Mouse (Mus musculus) cerebellum, adult 9-10 months (tissue): ENCODE results near the gene Mov10.

ENCODE experiments used
- DNase-seq: peaks from one replicate; pipeline ENCODE4 v3.0.0; 2022

Mov10 gene

DNA sequence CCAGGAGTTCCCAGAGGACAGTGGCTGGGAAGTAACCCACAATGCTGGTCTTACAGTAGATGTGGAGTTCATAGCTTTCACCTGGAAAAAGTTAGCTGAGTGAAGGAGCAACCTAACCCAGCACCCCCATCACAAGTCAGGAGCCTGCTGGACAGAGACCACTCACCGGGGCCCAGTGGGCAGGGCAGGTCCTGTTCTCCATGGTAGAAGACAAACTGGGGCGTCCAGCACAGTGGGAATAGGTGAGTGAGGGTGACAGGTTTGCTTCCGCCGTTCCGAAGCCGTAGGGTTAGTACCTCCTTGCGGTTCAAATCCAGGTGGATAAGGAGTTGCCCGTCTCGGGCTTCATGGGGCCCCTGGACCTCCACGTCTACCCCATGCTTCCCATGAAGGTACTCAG lies 14.1 kb downstream of the Mov10 start:
- DNase-seq, result no peak

DNA sequence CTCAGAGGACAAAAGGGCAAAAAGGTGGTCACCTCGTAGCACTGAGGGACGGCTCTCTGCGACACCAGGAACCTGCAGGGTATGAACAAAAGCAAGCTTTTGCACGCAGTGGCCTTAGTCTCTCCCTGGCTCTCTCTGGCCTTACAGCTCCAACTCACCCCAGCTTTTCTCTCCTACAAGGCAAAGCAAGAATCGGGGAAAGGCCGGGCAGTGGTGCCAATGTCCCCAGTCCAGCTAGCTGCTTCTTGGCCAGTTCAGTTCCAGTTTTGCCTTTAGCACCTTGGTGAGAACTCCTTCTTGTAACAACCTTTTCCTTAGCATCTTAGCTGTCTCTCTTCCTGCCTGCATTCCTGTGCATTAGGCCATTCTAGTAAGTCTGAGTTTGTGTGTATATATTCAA lies 16.9 kb downstream of the Mov10 start:
- no peak for DNase-seq

DNA sequence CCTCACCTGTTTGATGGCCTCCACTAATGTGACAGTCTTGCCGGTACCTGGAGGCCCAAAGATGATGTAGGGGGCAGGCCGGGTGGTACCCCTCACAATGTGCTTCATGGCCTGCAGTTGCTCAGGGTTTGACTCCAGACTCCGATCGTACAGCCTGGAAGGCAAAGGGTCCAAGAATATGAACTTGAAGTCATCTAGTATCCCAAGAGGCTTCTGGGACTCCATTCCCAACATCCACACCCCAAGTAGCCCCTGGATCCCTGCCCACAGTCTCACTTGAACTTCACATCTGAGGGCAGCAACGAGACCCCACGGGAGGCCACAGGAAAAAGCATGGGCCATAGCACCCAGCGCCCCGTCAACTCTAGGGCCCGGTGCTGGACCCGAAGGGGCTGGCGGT lies 17.7 kb downstream of the Mov10 start:
- DNase-seq, result no peak

DNA sequence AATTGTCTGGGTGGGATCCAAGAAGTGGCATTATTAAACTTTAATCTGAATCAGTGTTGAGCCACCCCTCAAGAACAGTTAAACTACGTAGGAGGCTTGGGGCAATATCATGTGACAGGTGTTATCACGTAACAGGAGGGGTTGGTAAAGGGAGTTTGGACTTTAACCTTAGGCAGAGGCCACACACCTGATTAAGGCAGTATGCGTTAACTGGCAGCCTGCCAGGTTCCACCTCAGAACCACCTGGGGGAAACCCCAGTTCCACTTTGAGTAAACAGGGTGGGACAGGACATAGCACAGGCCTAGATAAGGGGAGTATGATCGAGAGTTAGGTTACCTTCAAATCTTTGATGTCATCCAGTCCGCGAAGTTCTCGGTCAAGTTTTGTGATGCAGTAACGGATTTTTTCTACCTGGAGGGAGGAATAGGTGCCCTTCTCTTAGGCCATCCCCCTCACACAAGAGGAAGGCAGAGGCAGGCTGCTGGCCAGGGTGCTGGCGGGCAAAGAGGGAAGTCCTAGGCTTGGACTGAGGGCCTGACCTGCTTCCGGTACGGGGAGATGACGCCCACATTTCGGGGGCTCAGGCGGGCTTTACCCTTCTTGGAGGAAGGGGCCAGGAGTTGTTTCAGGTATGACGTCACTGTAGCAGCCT lies 21.8 kb downstream of the Mov10 start:
- no peak for DNase-seq

DNA sequence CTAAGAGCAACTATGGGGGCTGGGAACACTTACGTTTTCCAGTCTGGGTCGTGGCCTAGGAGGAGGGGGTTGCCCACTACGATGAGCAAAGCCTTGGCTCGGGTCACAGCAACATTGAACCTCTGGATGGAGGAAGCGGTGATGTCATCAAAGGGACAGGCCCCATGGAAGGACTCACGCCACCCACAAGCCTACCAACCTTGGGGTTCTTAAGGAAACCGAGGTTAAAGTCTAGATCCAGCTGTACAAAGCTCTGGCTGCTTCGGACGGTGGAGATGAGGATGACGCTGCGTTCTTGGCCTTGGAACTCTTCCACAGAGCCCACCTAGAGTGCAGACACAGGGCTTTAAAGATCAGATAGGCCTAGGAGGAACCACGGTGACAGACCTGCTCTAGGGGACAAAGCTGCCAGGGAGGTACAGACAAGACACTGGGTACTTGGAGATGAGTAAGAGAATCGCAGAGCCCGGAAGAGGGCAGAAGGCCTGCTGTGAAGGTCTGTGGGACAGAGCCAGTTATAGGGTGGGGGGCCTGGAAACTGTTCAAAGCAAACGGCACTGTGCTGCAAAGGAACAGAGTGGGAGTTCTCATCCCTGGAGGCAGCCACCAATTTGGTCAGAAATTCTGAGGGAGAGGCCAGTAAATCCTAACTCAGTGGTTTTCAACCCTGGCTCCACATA lies 22.6 kb downstream of the Mov10 start:
- DNase-seq, result no peak

DNA sequence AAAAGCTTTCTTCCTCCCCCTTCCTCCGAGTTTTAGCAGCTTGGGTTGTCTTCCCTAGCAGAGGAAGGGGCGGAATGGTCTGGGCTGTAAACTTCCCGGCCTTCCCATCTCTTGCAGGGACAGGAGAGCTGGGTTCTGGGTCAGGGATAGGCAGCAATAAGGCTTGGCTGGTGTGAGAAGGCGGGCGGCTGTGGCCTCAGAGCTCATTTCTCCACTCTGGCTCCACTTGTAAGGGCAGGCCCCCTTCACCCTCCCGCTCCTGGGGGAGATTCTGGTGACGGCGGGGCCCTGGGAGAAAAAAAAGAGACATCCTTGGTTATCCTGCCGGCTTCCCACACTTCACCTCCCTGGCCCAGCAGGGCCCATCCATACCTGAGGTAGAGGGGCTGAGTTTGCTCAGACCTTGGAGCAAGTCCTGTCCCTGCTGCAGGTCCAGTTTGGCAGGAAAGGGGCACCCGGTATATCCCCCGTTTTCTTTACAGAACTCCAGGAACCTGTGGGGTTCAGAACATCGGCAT lies 23.4 kb downstream of the Mov10 start:
- no peak for DNase-seq

DNA sequence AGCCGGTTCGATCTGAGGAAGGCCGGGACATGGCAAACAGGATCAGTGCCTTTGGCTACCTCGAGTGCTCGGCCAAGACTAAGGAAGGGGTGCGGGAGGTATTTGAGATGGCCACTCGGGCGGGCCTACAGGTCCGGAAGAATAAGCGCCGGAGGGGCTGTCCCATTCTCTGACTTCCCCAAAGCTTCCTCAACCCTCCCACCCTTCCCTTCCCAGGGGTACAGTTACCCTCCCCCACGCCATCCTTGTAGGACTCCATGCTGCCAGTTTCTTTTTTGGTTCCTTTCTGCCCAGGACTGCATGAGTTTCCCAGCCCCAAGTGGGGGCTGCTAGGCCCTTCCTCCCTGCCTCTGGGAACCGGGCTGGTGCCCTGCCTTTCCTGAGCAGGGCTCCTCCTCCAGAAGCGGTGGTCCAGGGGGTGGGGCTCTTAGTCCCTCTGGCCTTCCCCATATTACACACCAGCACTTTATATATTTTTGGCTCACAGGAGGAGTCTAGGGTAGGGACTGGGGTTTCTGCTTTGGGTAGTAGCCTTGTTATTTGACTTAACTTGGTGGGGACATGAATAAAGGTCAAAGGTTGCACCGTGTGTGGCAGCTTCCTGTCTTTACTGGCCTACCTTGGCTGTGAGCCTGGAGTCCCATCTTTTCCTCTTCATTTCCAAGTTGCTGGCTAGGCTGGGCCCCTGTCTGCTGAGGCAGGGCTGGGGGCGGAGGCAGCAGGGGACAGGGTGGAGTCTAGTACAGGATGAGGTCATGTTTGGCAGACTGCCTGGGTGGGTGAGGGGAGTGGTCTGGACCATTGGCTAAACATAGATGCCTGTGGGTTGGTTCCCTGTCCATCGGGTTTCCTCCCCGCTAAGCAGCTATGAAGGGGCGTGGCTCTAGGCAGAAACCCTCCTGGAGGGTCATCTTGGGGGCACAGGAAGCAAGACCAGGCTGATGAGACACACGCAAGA lies 24.2 kb downstream of the Mov10 start:
- no peak for DNase-seq

DNA sequence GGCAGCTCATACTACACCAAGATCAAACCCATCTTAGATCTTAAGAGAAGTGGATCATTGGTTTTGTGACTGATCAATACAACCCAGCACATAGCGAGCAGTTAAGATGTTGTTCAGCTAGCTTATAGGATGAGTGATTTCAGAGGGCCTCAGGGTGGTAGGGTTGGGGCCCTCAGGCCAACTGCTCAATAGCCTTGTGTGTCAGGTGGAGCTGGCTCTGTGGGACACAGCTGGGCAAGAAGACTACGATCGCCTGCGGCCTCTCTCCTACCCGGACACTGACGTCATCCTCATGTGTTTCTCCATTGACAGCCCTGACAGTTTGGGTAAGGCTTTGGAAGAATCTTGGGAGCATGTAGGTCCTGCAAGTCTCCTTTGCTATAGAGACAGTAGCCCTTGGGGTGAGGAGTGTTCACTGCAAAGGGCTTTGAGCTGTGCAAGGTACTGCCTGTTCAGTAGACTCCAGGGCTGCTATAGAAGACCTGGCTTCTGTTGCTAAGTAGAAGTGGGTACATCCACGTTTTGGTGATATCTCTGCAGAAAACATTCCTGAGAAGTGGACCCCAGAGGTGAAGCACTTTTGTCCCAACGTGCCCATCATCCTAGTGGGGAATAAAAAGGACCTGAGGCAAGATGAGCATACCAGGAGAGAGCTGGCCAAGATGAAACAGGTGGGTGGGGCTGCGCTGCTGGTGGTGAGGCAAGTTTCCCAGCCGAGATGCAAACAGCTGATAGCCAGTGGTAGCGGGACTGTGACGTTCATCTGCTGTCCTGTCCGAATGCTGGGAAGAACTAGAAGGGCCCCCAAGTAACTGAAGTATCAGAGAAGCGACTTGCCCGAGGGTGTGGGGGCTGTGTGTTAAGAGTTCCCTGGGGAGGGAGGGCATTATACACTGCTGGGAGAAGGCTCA lies 25.7 kb downstream of the Mov10 start:
- DNase-seq, result no peak

DNA sequence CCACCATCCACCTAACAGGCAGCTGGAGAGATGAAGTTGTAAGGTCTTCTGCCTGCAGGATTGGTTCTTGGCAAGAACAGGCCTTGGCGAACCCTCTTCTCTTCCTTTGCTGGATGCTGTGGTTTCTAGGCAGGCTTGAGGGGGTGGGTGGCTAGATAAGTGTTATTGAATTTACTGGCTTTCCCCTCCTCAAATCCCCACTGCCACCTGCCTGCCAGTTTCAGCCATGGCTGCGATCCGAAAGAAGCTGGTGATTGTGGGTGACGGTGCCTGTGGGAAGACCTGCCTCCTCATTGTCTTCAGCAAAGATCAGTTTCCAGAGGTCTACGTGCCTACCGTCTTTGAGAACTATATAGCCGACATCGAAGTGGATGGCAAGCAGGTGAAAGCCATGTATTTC lies 26.7 kb downstream of the Mov10 start:
- DNase-seq, result no peak

DNA sequence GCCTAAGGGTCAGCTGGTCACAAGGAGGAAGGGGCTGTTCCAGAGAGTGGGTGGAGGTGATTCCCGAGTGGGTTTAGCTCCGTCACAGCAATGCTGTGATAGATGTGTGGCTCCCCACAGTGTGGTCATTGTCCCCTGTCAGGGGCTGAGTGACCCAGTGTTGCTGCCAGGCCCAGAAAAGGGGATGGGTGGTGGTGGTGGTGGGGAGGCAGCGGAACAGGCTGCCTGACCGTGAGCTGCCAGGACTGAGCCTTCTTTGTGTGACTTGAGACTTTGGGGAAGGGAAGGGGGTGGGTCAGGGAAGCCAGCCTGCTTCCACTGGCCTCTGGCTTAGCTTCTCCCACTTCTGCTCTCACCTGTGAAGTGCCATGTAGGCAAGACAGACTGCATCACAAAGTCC lies 27.3 kb downstream of the Mov10 start:
- DNase-seq, result no peak

DNA sequence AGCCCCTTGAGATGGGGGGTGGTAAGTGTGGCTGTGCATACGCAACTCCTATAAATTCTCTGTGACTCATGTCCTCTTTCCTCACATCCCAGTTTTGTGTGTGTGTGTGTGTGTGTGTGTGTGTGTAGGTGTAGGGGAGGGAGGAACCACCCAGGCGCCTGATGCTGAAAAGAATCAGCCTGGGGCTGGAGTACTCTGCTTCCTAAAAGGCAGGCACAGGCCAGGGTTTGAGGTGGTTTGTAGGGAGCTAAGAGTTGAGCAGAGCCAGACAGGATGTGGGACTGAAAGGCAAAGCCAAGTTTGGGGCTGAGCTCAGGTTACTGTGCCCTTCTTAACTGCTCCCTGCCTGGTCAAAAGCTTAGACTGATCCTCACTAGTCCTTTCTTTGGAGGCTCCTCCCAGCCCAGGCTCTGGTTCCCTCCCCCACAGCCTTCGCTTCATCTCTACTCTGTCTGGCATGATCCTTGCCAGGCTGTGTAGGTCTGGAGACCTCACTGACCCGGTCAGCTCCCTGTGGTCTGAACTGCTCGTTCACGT lies 27.9 kb downstream of the Mov10 start:
- no peak for DNase-seq

DNA sequence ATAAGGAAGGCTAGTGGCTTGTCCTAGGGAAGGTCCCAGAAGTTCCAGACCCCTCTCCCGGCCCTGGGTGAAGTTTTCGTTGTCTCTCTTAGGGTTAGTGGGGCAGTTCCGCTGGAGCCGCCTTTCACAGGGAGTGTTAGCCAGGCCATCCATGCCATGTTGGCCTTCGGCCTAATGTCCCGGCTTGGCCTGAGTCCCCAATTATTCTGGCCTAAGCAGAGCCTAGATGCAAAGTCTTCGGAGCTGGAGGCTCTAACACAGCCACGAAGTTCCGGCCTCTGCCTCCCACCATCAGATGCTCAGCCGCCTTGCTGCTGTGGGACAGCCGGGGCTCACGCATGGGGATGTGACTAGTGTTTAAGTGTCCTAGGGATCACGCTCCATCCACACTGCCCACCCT lies 28.5 kb downstream of the Mov10 start:
- DNase-seq, result no peak

DNA sequence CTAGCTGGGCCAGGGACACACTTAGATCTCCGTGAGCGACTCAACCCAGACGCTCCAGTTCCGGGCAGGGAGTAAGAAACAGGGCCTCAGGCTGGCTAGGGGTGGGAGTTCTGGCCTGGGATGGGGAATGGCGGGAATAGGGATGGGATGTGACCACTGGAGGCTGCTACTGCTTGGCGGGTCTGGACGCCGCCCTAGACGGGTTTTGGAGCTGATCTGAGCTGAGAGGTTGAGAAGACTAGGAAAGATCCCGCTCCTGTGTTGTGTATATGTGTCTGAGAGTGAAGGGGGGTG lies 29.1 kb downstream of the Mov10 start:
- DNase-seq, result no peak

DNA sequence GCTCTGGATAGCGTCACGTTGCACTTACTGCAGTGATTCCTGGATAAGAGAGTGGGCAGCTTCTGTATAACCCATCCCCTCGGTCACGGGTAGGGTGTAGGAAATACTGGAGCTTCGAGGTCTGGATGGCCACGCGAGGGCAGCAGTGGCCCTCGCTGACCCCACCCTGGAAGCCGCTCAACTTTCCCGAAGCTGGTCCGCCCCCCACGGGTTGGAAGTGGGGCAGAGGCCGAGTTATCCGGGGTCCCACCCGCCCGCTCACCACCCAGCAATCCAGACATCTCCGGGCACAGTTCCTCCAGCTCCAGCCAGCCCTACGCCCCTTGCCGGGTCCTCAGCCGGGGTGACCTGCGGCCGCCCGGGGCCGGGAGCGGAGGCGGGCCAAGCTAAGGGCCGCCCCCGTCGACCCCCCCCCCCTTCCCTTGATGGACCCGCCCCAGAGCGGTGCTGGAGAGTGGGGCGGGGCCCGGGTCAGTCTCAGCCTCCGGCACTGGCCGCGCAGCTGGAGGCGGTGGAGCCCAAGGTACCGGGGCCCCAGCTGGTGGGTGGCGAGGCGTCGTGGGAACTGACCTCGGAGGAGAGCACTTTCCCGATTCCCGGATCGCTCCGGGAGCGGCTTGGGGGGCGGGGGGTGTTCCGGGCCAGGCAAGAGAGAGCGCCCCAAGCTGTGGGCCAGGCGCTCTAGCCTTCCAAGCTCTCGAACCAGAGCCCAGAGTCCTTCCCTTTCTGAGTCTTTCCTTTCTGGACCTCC lies 29.6 kb downstream of the Mov10 start:
- DNase-seq, result peak; percentile 39

DNA sequence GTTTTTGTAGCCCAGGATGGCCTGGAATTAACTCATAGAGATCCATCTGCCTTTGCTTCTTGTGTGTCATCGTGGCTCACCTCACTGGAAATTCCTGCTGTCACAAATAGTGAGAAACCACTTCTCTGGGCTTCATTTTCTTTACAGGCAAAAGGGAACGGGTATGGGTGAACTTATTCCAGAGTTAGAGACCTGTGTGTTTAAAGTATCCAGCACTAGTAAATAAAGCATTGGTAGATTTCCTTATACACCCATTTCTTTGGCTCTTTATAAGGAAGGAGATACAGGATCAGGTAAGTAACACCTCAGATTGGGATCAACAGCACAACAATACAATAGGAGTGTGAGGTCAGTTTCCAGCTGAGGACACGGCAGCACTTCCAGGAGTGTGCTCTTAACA lies 30.3 kb downstream of the Mov10 start, which contains the start of gene Rhoc:
Rhoc (plus strand) TSS at position 301 of the 400 bp plus-strand sequence.
- no peak for DNase-seq

DNA sequence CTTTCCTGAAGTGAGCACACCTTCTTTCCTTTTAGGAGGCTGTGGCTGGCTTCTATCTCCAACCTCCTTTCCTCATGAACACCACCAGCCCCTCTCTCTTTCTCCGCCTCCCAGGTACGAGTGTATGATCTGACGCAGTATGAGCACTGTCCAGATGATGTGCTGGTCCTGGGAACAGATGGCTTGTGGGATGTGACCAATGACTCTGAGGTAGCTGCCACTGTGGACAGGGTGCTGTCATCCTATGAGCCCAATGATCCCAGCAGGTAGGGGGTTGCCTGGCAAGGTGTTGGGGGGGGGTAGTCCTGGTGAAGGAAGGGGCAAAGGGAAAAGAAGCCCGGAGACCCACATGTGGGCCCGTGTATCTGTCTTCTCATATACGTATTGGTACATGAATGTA lies 33.1 kb downstream of the Mov10 start:
- DNase-seq, result no peak

DNA sequence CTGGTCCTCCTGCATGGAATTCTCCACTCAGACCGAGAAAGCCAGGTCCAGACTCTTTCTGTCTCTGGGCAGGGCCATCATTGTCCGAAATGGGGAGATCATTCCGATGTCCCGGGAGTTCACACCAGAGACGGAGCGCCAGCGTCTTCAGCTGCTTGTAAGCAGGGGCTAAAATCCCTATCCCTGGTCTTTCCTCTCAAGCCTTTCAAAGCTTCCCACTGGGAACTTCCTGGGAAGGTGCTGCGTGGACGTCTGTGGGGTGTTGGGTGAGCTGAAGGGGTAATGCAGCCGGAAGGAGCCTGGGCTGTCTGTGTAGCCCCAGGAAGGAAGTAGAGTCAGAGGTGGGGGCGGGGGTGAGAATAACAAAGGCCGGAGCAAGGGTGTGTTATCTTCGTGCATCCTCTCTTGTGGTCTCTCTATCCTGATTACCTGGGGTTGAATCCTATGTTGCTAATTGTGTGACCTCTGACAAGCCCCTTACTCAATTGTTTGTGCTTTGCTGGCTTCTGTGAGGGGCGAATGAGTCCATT lies 34.3 kb downstream of the Mov10 start:
- DNase-seq, result no peak

DNA sequence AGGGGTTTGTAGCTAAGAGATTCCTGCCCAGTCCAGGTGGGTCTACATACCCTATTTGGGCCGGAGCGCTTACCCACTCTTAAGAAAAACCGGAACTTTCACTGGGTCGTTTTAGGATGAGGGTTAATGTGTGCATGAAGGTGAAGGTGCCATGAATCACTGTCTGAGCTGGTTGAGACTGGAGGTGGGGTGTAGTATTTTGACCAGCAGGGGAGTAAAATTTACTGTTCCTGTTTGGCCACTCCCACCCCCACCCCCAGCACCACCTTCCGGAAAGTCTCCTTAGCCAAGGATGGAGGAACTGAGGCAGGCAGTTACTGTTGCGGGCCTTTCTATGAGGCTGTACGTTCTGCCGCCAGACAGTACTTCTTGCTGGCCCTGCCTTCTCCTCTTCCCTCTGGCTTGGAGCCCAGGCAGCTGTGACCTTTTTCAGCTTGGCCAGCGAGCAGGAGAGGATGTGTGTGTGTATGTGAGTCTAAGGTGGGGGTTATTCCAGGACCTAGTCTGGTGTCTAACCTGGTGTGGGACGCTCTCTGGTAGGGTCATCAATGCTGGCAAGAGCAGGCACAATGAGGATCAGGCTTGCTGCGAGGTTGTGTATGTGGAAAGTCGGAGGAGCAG lies 36.2 kb downstream of the Mov10 start:
- DNase-seq, result no peak

DNA sequence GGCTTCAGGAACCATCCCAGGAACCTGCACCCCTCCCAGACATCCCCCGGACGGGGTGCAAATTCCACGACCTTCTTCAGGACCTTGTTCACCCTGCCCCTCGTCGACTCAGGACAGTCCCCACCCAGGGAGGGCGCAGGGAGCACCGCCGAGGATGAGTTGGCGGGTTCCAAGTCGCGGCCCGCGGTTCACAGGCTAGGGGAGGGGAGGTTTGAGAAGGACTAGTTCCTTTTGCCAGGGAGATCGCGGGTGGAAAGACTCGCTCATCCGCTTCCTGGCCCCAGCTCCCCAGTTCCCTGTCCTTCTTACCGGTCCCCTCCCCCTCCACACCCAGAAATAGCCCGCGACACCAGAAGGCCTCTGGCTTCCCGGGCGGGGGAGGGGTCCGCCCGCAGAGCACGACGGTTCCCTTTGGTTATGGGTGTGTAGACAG lies 36.9 kb downstream of the Mov10 start, which contains the start of gene Fam19a3:
Fam19a3 (minus strand) TSS at position 370 of the 433 bp plus-strand sequence.
- no peak for DNase-seq

DNA sequence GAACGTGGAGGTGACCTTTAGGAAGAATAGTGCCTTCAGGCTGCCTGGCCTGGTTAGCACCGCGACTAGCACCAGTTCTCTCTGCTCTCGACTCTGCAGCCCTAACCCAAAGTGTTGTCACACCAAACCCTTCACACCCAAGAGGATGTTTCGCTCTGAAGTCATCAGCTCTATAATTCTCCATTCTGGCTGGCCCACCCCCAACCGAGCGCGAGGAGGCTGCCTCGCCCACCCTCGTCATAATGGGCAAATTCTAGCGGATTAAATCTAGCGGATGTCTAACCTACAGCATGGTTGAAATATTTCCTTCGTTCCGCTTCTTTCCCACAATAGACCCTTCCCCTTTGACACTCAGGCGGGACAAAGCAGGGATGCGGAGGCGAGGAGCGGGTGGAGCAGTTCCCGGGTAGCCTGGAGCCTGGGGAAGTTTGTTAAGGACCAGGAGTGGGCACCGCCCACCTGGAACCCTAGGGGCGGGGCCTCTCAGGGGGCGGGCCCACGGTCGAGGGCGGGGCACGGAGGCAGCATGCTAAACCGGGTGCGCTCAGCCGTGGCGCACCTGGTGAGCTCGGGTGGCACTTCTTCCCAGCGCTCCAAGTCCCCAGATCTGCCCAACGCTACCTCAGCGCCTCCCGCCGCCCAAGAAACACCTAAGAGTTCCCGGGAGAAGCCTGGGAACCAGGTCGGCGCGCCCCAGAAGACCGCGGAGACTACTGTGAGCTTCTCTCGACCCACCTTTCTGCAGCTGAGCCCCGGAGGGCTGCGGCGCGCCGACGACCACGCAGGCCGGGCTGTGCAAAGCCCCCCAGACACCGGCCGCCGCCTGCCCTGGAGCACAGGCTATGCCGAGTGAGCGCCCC lies 37.6 kb downstream of the Mov10 start, which contains the start of gene Ppm1j:
Ppm1j (plus strand) TSS at position 496 of the 860 bp plus-strand sequence.
- no peak for DNase-seq
